Mouse (Mus musculus) urinary bladder, adult 2 months (tissue): Measurements from ENCODE around the gene Mpped1. TPM values are rescaled to one million over a fixed set of nuclear protein-coding genes. Genes with fewer than 3 reads are reported as not detected.

Source experiments
- DNase-seq: peaks from one replicate; pipeline ENCODE4 v3.0.0; 2022; ENCODE audit warnings: low spot score
- polyA plus RNA-seq: library from polyadenylated mRNA; depleted of rRNA; stranded (reverse); fragments of >200 nt; gene quantifications from 2 replicates; pipeline ENCODE4 v1.2.3, GENCODE M21; 2012; rRNA removed

Mpped1 gene
- polyA plus RNA-seq: 0.03 TPM in 1 of 2 replicates, not detected in the other

DNA sequence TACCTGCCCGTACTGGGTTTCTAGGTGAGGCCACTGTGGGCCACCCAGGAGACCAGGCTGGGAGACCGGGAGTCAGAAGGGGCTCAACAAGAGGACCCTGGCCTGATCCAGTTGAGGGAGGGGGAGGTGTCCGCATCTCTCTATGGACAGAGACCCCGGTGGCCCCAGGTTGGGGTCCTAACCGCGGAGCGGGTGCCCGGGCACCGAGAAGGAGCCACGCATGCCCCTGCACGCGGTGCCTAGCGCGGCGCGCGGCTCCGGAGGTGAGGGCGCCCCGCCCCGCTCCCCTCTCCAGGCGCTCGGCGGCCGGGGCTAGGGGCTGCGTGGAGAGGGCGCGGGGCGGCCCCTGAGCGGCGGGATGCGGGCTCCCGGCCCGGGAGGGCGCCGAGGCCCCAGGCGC lies at the start of gene Mpped1:
Mpped1 (plus strand) TSS at position 81 of the 400 bp plus-strand sequence.
- no peak for DNase-seq

DNA sequence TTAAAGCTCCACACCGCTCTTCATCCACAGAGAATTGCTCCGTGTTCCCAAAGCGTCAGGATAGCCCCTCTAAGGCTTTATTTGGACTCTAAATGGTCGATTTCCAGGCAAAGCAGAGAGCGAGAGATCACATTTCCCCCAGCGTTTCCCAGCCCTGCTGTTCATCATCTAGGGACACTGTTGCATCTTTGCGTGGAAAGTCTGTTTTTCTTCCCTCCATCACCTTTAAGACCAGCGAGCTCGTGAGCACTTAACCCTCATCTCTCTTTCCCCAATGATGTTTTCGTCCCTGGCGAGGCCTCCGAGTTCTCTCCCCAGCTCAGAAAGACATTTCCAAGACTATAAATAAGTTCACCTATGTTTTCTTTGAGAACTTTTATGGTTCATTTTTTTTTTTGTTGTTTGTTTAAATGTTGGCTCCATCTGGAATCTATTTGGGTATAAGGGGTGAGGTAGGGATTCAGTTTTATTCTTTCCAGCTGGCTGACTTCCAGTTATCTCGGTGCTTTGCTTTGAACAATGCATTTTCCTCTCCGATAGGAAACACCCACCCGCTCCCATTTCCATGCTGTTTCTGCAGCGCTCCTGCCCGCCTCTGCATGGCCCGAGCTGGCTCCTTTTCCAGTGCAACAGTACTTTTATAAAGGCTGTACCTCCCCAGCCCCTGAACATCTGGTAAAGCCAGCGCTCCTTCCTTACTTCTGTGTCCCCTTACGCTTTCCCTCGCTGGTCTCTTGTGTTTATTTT lies 38.4 kb upstream of the Mpped1 start:
- DNase-seq: no peak

DNA sequence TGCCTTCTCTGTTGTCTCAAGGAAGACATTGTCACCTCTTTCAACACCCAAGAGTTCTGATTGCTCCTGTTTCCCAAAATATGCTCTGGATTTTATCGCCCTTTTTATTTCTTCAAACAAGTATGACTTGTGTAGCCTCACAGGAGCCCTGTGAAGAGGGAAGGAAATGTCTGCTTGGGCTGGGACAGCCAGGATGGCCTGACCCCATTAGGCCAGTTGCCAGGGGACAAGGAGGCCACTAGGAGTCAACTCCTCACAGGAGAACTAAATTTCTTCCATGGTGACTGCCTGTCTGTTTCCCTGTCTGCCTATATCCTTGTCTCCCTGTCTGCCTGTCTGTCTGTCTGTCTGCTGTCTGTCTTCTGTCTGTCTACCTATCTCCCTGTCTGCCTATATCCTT lies 37.2 kb upstream of the Mpped1 start:
- DNase-seq: no peak

DNA sequence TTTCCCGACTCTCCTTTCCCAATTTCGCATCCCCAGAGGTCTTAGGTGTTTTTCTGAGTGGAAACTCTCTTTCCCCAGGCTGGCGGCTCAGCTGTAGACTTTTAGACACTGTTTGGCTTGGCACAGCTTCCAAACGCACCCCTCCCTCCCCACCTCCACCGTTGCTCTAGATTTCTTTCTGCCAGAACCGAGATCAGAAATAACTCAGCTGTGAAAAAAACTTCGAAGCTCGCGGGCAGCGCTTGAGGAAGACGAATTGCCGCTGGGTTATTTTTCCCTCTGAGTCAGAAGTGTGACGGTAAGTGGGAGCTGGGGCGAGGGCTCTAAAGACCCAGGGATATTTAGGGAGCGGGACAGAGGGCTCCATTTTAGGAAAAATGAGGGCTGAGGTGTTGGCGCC lies 33.0 kb upstream of the Mpped1 start:
- DNase-seq: no peak

DNA sequence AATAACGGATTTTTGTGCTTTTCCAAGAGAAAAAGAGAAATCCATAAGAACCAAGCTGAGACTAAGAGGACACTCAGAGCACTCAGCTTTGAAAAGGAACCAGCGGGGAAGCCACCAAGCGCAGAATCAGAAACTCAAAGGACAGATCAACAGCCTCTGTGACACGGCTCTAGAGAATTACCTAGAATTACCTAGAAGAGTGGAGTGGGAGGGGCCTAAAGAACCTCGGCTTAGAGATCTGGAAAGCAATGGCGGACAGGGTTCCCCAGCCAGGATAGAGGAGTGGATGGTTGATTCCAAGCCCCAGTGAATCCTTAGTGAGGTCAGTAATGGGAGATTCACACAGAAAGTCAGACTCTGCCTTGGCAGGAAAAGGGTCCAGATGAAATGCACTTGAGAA lies 30.3 kb upstream of the Mpped1 start:
- DNase-seq: no peak

DNA sequence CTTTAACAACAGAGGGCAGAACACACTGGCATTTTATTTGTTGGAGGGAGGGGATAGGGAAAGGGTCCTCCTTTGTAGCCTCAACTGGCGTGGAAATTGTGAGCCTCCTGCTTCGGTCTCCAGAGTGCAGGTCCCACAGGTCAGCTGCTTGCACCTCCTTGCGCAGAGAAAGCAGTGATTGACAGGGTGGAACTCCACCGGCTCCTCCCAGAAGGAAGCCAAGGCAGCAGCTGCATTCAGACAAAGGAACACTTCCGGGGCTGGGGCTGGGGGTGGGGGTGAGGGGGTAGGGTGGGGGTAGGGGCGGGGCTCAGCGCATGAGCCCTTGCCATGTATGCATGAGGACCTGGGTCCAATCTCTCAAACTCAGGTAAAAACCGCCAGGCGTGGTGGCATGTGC lies 29.8 kb upstream of the Mpped1 start:
- DNase-seq: no peak

DNA sequence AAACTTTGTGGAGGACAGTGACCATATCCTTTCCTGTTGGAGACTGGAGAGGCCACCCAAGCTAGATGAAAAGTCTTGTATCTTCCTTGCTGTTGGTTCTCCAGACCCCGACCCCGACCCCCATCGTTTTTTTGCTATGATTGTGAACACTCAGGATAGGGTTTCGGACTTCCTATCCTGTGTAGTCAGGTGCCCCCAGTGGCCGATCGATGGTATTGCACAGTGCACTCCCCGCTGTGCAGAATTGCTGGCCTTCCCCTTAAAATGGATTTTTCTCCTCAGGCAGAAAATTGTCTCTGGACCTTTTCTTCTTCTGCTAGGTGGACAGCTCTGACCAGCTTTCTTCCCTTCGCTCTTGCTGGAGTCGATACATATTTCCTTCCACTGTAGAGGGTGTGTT lies 22.5 kb upstream of the Mpped1 start:
- DNase-seq: no peak

DNA sequence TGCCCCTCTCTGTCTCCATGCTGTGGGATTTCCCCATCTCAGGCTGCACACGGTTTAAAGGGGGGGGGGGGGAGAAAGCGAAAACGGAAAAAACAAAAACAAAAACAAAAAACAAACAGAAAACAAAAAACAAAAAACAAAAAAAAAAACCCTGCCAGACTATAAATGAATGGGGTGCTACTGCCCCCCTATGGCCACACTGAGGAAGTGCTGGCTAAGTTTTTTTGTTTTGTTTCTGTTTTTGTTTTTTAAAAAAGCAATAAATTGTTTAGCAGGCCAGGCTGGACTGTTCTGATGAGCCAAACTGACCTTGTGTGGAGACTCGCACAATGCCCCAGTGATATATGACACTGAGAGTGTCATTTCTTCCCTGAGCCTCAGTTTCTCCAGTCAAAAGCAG lies 20.3 kb upstream of the Mpped1 start:
- DNase-seq: no peak

DNA sequence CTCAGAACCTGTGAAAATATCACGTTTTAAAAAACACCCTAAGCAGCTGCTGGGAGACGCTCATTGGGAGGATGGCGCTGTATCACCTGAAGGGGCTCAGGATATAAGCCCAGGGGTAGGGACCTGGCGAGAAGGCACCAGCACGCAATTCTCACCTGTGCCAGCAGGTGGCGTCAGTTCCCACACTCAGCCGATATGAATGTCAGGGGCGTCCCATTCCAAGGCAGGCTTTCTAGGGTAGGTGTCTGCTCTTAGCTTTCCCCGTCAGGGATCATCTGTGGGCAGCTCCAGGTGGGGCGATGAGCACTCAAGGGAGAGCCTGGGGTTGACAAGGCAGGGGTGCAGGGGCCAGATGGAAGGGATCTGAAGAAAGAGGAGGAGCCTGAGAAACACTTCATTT lies 18.6 kb upstream of the Mpped1 start:
- no peak for DNase-seq

DNA sequence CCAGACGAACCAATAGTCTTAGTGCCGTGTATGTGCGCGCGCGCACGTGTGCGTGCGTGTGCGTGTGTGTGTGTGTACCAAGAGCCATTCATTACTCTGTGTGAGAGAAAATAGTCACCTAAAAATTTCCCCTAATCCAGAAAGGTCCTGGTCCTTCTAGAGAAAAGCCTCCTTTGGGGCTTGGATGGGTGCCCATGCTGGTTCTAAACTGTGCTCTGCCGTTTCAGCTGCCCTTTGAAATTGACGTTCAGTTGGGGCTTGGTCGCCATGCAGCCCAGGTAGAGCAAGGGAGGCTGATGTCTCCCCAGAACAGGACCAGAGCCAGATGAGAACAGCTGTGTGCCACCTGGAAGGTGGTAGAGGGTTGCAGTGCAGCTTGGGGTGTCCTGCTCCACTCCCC lies 17.8 kb upstream of the Mpped1 start:
- DNase-seq: no peak

DNA sequence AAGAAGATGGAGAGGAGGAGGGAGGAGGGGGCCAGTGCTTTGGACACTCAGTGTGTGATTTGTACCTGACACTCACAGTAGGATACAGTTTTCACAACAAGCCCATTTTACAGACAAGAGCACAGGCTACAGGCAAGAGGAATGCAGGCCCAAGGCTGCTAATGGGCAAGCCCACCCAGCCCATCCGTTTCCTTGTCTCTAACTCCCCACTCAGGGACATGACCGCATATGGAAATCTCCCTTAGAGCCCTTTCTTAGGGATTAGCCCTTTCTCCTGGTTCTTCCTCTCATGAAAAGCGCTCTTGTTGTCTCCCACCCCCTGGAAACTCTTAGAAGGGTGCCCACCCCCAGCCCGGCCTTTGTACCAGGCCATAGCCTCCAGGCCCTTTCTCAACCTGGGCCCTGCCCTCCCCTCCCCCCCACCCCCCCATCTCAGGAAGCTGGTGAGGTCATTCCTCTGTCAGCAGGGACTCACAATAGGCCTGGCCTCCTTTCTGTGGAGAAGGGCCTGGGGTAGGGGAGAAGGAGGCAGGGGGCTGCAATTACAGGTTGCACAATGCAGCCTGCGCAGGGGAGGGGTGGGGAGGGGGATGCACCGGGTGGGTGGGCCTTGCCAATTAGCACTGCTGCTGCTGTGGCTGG lies 13.8 kb upstream of the Mpped1 start:
- DNase-seq: no peak

DNA sequence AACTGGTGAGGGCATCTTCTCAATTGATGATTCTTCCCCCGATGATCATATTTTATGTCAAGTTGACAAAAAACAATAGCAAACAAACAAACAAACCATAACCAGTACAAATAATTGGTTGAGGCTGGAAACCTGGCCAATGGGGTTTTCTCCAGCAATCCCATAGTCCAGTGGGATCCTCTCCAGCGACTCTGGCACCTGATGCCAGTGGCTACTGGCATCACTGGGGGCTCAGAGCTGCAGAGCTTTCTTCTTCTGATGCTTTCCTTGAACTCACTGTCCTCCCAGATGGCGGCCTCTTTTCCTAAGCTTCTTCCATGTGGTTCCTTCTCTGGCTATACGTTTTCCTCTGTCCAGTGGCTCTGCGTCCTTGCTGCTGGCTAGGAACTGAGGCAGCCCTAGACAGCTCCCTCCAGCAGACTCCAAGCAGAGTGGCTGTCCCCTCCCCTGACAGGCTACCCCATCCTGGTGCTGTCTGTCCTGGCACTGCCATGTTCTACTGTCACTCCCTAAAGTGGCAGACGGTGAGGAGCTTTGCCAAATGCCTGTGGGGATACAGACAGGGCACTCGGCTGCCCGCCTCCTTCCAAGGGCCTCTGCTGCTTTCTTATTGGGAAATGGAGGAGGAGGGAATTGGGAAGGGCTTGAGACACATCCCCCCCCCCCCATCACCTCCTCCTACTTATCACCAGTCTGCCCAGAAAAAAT lies 7.8 kb upstream of the Mpped1 start:
- DNase-seq: no peak

DNA sequence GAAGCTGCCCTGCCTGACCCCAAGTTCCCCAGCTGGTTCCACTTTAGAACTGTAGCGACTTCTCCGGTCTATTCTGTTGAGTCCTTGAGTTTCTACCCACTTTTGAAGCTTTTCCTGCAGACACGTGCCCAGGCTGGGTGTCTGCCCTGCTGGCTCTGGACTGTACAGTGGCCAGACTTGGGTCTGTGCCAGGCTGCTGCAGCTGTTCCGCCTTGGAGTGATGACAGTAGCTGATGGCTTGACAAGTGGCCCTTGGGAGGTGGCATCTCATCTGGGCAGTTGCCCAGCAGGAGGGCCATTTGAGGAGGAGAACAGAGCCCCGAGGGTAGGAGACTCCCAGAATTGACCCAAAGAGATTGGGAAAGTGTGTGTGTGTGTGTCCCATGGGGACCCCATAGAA lies 6.8 kb upstream of the Mpped1 start:
- no peak for DNase-seq

DNA sequence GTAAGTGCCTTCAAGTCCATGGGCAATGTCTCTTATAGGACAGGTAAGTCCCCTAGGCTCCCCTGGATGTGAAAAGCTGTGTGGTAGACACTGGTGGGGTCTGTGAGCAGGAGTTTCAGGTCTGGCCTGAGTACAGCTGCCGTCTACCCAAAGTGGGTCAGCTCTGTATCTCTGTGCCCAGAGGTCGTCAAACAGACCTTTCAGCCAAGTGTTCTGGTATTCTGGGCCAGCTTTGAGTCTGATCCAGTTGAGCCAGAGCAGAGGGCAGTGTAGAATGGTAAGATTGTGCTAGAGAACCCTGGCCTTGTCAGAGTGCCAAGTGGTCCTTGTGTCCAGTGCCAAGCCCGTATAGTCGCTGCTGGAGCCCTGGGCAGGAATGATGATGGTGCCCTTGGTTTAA lies 6.3 kb upstream of the Mpped1 start:
- DNase-seq: no peak

DNA sequence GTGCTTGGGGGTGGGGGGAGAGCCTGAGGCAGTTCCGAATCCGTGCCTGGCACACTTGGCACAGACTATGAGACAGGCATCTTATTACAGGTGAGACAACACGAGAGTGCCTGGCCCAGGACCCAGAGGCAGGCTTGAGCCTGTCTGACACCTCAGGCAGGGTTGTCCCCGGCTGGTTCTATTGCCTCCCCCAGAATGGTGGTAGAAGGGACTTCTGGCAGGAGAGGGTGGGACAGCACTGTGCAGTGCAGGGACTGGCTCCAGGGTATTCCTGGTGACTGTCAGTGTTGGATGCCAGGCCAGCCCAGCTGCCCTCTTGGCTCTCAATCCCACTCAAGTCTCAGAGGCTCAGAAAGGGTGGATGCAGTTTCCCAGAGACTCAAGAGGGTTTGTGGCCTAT lies 4.3 kb upstream of the Mpped1 start:
- no peak for DNase-seq

DNA sequence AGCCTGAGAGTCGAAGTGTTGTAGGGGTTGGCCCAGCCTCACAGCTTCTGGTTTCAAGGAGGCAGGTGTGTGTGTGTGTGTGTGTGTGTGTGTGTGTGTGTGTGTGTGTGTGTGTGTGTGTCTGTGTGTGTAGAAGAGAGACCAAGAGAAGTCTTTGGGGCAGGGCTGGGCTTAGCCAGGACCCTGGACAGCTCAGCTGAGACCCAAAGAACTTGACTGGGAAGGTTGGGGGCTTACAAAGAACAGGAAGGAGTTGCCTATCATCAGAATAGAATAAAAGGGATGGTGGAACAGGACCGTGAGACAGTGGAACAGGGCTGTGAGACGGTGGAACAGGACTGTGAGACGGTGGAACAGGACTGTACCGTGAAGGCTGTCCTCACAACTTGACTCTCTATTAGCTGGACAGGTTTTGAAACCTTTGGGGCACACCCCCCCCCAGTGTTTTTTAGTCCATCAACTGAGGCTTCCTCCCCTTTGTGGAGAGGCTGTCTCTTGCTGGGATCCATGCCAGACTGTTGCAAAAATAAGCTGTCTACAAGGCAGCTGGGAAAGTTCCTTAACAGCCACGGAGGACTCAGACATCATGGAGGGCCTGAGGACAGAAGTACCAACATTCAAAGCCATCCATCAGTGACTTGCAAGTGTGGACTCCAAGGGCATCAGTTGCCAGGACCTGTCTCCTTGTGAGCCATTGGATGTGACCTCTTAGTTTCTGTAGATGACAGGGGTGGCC lies 2.8 kb upstream of the Mpped1 start:
- no peak for DNase-seq

DNA sequence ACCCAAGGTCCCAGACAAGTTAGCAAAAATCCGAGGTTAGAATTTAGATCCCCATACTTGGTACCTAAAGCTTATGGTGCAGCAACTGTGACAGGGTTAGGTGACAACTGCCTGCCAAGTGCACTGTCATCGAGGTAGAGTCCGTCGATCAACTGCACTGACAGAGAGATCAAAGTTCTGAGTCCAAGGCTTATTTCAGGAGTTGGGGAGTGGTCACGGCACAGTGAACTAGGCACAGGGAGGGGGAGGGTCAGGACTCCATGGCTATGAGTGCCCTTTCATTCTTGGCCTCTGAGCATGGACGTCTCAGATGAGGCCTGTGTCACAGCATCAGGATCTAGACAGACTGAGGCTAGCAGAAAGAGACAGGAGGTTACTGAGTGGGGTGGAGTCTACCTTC lies 1.8 kb upstream of the Mpped1 start:
- DNase-seq: no peak

DNA sequence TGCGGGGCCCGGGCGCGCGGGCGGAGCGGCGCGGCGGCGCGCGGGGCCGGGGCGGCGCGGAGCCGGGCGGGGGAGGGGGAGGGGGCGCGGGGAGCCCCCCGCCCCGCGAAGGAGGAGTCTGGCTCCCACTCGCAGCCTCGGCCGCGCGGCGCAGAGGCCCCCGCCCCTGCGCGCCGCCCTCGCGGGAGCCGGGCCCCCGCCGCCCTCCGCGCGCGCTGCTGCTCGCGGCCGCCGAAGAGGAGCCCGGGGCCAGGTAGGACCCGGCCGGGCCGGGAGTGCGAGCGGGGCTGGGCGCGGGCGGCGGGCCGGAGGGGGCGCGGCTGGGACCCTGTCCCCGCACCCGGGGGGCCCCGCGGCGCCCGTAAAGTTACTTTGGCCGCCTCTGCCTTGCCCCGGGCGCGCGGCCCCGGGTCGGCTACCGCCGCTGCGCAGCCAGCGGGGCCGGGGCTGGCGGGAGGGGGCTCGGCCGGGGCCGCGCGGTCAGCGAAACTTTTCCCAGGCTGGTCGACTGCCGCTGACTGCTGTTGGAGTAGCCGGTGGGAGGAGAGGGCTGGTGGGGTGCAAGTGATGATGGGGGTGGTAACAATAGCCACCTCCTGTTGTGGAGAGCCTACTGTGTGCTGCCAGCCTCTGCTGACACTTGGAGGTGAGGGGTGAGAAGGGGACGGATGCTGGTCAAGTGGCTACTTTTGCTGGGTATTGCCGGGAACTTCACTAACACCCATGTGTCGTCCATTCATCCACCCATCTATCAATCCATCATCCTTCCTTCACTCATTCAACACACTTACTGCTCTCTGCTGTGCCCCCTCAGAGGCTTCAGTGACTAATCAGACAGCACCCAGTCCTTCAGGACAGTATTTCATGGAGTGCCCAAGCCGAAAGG lies 831 bp downstream of the Mpped1 start:
- DNase-seq: no peak

DNA sequence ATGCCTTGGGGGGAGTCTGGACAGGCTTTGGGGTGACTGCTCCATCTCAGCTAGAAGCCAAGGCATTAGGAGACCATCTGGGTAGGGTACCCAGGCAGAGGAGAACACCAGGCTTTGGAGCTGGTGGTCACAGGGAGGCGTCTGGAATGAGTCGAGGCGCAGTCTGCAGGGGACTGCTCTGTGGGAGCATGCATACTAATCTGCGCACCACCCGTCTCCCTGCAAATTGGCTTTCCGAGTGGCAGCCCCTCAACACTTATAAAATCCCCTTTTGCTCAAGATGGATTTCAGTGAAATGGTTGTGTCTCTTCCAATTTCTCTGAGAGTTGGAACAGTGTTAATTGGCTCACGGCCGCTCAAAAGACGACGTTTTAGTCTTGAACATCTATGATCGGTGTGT lies 2.0 kb downstream of the Mpped1 start:
- DNase-seq: no peak

DNA sequence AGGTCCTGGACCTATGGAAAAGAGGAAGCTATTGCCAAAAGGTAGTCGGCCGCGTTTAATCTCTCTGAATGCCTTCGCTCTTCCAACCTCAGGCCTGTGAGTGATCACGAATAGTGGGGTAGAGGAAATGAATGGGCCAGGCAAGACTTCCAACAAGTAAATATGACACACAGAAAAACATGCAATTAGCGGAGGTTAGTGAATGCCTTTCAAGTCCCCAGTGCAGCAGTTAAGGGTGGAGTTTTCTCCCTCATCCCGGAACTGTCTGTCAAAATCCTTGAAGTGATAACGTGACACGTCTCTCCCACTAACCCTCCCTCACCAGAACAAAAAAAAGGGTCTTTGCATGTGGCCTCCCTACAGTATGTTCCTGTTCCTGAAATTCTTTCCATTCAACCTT lies 3.0 kb downstream of the Mpped1 start:
- DNase-seq: no peak

DNA sequence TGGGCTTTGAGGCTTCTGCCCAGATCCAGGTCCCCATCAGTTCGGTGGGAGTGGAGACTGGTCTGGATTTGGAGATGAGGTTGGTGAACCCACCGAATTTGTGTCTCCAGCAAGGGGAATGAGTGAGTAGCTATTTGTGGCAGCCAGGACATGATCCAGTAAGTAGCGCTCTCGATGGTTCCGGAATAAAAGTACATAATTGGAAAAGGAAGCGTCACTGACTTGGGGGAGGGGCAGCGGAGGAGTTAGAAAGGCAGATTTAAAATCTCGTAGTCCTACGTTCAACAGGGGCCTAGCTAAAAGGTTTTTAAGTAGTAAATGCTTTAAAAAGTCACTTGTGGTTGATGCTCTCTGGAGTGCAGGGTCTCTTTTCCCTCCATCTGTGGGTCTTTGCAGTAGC lies 5.5 kb downstream of the Mpped1 start:
- no peak for DNase-seq
